Mouse (Mus musculus): ENCODE data around the gene Rassf7.
"Not testable (repeated sequence)": the region's sequence is repeated elsewhere in the genome, so short reads cannot be mapped to it uniquely, and the experiment has no call there.

The Rassf7 gene

DNA sequence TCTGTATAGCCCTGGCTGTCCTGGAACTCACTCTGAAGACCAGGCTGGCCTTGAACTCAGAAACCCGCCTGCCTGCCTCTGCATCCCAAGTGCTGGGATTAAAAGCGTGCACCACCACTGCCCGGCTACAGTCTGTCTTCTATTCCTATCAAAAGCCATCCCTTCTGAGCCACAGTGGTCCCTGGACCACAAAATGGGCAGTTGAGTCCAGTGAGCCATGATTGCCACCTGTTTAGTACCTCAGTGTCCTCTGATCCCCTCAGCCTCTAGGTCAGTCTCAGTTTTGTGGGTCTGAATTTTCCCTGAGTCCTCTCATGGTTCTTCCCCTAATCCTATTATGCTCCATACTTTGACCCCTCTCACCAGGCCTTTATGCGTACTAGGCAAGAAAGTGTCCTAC lies 12.1 kb downstream of the Rassf7 start:
- no peak for DNase-seq

DNA sequence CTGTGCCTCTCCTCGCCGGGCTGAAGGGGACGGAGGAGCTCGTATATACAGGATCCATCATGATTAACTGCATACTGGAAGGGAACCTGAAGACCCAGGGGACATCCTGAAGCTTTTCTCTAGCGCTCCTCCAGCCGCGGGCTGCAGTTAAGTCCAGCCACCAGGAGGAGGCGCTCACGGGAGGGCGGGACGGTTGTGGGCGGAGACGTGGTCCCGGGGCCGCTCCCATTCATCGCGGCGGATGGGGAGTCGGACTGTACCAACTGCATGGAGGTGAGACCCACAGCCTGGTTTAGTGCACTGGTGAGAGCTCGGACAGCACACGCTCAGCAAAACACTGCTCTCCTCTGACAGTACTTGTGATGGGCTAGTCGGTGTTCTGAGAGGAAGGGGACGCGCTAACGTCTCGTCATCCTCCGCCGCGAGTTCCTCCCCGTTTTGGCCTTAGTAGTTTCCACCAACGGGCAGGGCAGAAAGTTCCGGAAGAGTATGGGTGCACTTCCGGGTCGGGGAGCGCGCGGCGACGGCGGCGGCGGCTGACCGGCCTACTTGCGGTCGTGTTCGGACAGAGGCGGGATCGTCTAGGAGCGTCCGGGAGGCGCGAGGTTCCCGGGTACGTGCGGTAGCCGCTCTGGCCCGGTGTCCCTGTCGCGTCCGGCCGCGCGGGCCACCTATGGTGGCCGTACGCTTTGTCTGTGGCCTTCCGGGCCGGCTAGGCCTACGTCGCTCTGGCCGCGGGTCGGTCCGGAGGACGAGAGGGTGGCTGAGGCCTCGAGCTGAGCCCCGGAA lies 12.8 kb downstream of the Rassf7 start, which contains the start of gene Phrf1:
Gene Phrf1, plus strand, starts transcription at position 506 of the 789 bp plus-strand sequence.
- DNase-seq = peak; percentile 87 to 88

DNA sequence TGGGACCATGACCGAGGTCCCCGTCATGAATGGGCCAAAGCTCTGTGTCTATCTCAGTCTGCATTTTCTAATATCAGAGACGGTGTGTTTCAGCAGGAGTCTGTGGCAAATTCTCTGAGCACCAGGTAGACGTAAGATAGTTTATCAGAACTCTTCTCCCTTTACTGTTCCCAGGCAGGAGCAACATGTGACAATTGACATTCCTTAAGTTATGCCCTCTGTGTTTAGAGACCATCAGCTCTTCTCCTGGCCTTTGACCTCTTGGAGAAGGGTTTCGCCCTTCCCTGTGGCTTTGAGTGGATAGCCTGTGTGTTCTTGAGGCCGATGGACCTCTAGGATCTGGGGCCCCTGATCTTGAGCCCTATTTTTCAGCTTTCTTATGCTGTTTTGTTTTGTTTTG lies 14.0 kb downstream of the Rassf7 start:
- no peak for DNase-seq

DNA sequence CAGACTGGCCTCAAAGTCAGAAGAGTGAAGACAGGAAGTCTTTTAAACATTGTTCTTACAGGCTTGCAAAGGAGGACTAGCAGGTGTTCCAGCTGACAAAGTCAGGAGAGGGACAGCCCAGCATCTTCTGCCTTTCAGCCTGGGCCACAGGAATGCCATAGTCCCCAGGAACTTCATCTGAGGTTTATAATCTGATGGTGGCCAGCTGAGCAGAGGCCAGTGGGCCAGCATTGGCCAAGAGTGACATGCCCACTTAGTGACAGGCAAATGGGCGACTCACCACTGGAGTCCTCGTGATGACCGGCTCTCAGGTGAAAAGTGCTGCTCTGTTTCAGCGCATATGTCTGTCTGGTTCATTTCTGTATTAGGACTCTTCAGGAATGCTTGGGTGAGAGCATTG lies 14.9 kb downstream of the Rassf7 start:
- DNase-seq = no peak

DNA sequence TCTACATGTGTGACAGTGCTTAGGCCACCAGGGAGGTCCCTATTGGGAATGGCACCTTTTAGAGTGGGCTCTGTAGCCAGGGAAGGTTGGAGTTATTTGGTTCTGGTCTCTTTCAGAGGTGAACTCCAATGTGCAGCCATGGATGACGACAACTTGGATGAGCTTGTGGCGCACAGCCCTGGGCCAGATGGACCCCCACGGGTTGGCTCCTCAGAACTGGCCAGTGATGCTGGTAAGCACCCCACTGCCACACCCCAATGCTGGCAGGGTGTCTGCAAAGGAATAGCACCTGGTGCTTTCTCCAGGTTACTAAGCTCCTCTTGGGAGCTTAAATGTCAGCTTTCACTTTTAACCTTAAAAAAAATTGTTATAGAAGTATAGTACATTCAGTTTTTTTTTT lies 15.5 kb downstream of the Rassf7 start:
- DNase-seq = no peak

DNA sequence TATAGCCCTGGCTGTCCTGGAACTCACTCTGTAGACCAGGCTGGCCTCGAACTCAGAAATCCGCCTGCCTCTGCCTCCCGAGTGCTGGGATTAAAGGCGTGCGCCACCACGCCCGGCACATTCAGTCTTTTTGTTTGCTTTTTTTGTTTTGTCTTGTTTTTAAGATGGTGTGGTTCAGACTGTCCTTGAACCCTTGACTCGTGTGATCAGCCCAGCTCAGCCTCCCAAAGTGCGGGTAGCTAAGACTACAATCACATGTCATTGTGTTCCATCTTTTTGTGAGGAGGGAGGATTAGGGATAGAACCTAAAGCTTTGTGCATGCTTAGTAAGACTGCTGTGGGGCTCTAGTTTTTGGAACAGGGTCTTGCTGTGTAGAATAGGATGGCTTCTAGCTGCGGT lies 15.9 kb downstream of the Rassf7 start:
- no peak for DNase-seq

DNA sequence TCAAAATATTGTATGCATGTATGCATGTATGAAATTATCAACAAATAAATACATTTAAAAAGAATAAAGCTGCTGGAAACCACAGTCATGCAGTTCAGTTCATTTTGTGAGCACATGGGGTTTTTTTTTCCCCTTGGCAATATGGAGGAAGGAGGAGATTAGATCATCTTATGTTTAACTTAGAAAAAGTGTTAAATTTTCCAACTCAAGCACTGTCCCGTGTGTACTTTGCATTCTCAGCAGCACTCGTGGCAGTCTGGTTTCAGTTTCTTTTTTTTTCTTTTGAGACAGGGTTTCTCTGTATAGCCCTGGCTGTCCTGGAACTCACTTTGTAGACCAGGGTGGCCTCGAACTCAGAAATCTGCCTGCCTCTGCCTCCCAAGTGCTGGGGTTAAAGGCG lies 34.8 kb downstream of the Rassf7 start:
- not testable (repeated sequence) for DNase-seq

DNA sequence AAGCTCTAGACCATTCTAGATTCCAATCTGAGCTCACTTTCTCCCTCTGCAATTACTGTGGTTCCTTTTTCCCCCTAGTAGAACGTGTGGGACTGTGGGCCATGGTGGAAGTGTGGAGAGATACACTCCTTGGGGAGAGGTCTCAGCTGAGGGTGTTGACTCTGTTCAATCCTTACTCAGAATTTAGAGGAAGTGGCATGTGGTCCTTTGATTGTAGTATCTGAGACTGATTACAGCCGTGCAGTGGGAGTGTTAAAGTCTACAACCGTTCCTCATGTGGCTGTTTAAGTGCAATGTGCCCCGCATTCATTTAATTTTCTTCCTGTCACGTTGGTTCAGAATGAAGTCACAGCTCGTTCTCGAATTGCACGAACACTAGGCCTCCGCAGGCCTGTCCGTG lies 40.5 kb downstream of the Rassf7 start:
- DNase-seq = no peak

DNA sequence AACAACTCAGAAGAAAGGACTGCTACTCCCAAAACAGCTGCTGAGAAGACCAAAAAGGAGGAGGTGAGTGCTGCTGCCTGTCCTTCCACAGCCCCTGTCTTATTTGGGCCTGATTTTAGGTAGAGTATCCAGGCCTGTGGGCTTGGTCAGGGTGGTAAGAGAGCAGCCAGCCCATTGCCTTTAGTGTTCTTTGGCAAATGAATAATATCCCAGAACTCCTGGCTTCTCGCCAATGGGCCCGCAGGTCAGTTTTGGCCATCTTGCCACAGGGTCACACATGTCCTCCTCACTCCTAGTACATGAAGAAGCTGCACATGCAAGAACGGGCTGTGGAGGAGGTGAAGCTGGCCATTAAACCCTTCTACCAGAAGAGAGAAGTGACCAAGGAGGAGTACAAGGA lies 45.8 kb downstream of the Rassf7 start:
- DNase-seq = no peak

DNA sequence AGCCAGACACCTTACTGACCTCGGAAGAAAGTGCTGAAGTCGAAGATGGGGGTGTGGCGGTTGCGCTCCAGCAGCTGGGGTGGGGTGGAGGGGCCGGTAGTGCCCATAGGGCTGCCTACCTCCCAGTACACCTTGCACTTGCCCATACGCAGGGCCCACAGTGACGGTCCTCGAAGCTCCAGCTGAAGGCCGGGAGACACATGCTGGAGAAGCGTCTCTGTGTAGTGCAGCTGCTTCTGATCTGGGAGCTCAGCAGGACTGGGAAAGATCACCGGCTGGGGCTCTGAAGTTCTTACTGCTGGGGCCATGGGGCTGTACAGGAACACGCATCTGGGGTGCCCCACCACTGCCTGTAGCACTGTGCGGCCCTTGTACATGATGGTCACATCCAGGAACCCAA lies 48.0 kb downstream of the Rassf7 start:
- no peak for DNase-seq

DNA sequence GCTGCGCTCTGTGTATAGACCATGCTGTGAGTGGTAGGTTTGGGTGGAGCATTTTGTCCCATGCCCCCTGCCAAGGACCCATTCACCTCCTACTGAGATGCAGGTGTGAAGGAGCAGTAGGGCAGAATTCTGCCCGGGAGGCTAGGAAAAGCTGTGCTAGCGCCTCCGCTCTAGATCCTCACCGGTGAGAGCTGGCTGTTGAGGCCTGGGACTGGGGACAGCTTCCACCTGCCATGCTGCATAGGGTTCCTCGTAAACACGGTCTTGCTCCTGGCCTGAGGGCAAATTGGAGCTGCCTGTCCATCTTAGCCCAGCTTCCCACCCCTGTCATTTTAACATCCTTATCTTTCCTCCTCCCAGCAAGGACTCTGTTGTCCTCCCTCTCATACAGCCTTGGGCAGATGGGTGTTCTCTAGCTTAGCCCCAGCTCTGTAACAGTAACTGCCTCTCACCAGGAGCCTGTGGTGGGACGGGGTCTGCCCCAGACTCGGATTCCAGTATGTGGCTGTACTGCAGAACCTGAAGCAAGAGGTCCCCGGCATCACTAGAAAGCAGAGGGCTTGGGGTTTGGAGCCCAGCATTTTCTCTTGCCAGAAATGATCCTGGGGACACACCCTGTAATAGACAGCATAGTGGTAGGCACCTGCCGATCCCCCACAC lies 48.5 kb downstream of the Rassf7 start:
- DNase-seq = no peak

DNA sequence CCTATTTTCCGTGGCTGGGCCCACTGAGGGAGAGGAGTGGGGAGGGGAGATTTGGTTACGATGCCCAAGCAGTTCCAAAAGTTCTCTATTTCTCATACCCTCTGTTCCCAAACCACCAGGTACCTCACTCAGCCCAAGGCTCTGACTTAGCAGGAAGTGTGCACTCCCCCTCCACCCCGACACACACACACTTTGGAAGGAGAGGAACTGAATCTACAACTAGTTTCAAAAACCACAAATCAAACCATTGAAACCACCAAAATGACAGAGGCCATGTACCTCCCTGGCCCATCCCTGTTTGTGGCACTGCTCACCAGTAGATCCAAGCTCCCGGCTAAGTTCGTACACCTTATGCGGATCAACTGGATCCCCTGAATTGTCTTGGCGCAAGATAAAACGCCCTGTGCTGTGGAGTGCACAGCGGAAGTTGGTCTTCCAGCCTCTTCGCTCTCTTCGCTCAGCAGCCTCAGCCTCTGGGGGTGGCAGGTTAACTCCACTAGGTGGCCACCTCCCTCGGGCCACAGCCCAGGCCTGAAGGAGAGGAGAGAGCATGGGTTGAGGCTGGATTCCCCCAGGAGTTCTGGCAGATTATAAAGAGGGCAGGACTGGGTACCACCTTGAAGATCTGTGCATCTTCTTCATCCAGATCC lies 49.2 kb downstream of the Rassf7 start:
- DNase-seq = peak; percentile 38 to 48

DNA sequence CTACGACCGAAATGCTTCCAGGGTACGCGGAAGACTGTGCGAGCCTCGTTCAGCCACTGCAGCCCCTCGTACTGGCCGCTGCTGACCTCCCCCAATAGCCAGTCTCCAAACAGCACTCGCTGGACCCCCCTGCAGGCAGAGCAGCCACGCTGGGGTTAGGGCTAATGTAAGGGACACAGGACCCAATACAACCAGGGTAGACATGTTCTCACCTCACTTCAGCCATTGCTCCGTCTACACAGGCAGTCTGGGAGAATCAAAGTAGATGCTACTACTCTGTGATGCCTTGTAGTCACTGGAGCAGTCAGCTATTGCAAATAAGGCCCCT lies 49.7 kb downstream of the Rassf7 start:
- no peak for DNase-seq

DNA sequence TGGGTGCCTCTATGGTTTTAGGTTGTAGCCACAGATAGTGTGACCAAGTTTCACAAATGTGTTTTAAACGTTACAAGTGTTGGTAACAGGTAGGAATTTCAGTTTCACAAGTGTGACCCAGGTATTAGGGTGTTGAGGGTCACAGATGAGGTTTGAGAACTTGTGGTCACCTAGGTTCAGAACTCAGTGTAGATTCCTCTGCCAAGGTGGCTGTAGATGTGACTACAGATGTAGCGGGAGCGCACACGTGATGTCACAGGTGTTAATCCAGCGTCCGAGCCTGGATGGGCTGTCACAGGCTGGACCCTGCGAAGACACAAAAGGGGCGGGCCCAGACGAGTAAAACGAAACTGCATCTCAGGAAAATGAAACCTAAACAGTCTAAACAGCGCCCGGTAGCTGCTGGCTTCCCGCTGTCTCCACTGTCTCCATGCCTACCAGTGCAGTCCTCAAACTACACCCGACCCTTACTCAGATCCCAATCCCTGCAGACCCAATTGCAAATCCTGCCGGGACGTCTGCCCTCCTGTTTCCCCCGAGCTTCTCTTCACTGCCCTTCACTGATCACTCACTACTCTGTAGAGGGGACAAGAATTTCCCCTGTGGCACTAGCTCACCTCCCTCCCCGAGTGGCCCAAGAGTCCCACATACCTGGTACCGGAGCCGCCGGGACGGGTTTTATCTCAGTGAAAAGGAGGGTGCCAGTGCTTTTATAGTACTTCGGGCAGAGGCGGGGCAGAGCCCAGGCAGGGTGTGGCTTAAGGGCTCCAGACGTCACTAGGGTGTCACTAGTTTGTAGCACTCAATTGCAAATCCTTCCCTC lies 50.3 kb downstream of the Rassf7 start, which contains the start of gene Irf7:
Gene Irf7, minus strand, starts transcription at position 743 of the 823 bp plus-strand sequence.
- DNase-seq = peak; percentile 83 to 88
